Mouse (Mus musculus): ENCODE measurements around the gene Gabpb1.

Gabpb1 gene

GRCm38 (mm10) chr2:126593831-126594610 is 82.1 kb downstream of the Gabpb1 start:
- DNase-seq (ENCODE audit: low spot score), result peak; percentile 91

GRCm38 (mm10) chr2:126591304-126591703 is 84.8 kb downstream of the Gabpb1 start:
- DNase-seq (ENCODE audit: low spot score), result no peak

DNA sequence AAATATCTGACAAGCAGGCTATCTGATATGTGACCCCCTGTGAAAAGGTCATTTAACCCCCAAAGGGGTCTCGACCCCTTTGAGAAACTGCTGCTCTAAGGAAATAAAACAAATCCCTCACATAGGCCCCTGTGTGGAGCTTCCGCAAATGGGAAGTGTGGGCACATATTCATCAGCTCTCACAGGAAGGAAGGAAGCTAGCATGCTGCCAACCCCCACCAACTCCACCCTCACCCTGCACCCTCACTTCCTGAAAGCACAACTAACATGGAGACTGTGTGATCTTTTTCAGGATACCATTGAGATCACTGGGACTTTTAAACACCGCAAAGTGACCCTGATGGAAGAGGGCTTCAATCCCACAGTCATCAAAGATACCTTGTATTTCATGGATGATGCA is 88.7 kb downstream of the Gabpb1 start:
- DNase-seq (ENCODE audit: low spot score), result no peak

DNA sequence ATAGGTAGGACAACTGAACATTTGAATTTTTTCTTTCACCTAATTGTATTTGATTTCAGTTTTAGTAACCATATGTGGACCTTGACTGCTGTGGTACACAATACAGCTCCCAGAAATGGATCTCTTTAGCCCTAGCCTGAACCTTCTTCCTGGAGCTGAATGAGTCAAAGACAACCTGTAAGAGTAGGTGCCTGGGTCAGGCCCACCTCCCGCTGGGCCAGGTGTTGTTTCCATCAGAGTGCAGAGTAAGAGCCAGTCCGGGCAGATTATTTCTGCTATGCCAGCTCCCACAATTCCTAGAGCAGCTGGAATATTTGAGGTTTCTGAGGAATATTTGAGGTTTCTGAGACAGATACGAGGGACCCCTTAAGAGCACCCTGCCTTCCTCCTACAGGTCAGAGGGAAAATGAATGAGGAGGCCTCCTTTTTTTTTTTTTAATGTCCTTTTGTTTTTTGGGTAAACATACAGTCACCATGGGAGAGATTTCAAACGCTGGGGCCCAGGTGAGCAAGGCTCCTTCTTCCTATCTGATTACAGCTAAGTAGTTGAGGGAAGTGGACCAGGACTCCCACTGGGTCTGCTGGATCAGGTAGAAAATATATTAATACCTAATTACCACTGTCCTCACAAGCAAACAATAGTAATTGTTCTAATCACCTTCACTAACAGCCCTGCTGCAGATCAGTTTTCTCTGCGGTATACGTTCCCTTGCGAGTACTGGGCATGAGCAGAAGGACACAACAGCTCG is 91.3 kb downstream of the Gabpb1 start:
- no peak for DNase-seq (ENCODE audit: low spot score)

- no peak for DNase-seq (ENCODE audit: low spot score)
Measured at GRCm38 (mm10) chr2:126583960-126584359, 92.2 kb downstream of the Gabpb1 start.

GRCm38 (mm10) chr2:126579282-126579681 is 96.9 kb downstream of the Gabpb1 start:
- no peak for DNase-seq (ENCODE audit: low spot score)
